Mouse (Mus musculus): ENCODE measurements at regions not wholly inside any gene's neighbourhood (a gene's known extent, or its start where the extent isn't known, plus 50 kb on each side); places are given as distances from the start of the nearest gene placed in this dataset.
"Not testable (repeated sequence)": the region's sequence is repeated elsewhere in the genome, so short reads cannot be mapped to it uniquely, and the experiment has no call there.

DNA sequence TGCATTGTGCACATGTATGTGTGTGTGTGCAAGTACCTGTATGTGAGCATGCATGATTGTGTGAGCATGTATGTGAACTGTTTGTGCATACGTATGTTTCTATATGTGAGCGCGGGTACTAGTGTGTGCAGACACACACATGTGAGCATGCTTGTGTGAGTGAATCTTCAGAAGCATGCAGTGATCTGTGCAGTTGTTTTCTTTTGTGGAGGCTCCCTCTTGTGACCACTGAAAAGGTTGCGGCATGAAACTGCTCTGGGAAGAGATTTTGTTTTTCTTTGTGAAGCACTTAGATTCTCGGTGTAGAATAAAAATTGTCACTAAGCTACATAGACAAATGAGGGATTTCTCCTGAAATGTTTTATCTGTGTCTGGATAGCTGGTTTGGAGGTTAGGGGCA is 189.2 kb upstream of the Rapgef5 start:
- DNase-seq (ENCODE audit: low read depth, low spot score): not testable (repeated sequence)

- peak; percentile 38 for DNase-seq (ENCODE audit: low read depth, low spot score)
Observed at GRCm38 (mm10) chr12:117330418-117330817, 185.9 kb upstream of the Rapgef5 start.

GRCm38 (mm10) chr12:117336856-117337255 is 179.4 kb upstream of the Rapgef5 start:
- no peak for DNase-seq (ENCODE audit: low read depth, low spot score)

- no peak for DNase-seq (ENCODE audit: low read depth, low spot score)
Observed at GRCm38 (mm10) chr12:117342321-117342720, 174.0 kb upstream of the Rapgef5 start.

DNA sequence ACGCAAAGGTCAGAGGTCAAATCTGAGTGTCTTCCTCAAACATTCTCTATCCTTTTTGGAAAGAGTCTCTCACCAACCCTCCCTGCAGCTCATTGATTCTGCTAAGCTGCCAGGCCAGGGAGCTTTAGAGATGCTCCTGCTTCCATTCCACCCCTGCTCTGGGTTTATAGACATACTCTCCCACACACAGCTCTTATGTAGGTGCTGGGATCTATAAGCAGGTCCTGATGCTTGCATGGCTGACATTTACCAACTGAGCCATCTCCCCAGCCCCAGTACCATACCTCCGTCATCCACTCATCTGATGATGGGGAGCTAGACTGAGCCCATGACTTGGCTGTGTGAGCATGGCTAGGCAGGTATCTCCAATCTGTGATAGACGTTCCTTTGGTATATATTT is 173.2 kb upstream of the Rapgef5 start:
- no peak for DNase-seq (ENCODE audit: low read depth, low spot score)

GRCm38 (mm10) chr12:117343605-117344004 is 172.7 kb upstream of the Rapgef5 start:
- DNase-seq (ENCODE audit: low read depth, low spot score): not testable (repeated sequence)

DNA sequence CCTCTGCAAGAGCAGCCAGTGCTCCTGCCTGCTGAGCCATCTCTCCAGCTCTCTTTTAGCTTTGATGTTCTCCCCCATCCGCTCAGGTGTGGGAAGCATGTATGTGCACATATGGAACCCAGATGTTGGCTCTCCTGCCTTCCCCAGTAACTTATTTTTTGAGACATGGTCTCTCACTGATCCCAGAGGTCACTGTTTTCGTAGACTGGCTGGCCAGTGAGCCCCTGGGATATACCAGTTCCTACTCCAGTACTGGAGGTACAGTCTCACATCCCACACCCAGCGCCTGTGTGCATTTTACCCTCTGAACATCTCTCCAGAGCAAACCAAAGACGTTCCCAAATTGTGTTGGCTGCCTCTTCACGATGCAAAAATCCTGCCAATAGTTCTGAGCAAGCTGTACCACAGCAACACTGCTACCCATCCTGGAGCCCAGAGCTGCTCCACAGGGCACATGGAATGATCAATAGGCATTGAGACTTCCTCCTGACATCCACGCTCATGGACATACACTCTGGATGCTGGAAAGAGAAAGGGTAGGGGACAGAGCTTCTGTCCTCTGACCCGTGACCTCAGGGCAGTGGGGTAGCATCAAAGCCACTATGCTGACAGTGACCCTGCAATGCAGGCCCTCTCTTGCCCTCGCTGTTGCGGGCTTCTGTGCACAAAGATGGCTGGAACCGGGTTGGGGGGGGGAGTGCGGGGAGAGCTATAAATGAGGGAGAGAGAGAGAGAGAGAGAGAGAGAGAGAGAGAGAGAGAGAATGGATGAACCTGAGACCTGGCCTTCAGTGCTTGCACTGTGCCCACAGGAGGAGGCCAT is 171.8 kb upstream of the Rapgef5 start:
- no peak for DNase-seq (ENCODE audit: low read depth, low spot score)

DNA sequence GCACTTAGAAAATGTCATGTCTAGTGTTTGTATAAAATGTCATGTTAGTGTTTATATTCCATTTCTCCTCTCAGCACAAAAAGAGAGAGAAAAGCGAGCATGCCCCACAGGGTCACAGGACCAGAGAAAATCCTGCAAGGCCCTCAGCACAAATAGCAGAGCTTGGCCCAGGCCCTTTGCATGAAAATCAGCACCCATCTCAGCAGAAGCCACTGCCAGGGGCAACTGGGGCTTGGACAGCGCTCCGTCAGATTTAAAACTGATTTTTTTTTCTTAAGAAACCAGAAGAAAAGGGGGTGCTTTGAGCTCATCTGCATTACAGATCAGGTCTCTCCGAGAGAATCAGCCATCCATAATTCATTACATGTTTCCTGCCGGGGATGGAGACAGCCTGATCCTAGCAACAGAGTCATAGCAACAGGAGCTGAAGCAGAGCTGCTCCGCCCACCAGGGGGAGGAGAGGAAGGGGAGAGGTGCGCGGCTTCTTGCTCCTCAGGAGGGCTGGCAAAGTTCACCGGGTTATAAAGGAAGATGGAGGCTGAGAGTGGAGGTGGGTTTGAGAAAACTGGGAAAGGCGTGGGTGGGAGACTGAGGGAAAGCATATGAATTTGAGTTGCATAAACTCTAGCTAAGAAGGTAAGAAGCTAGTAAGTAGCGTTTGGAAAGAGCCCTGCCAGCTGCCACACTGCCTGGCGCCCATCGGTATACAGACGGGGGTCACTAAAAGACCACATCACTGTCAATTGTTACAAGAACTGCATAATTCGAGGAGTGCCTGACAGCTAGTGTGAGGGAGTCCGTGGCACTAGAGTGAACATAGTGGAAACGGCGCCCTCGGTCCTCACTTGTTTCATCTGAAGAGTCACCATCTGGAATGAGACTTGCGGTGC is 170.9 kb upstream of the Rapgef5 start:
- peak; percentile 35 for DNase-seq (ENCODE audit: low read depth, low spot score)

- DNase-seq (ENCODE audit: low read depth, low spot score): no peak
Observed at GRCm38 (mm10) chr12:117346091-117346490, 170.2 kb upstream of the Rapgef5 start.

GRCm38 (mm10) chr12:117347135-117347534 is 169.1 kb upstream of the Rapgef5 start:
- no peak for DNase-seq (ENCODE audit: low read depth, low spot score)

- DNase-seq (ENCODE audit: low read depth, low spot score): no peak
Observed at GRCm38 (mm10) chr12:117348516-117348915, 167.8 kb upstream of the Rapgef5 start.

GRCm38 (mm10) chr12:117351900-117352299 is 164.4 kb upstream of the Rapgef5 start:
- peak; percentile 9 for DNase-seq (ENCODE audit: low read depth, low spot score)

GRCm38 (mm10) chr12:117352511-117352910 is 163.8 kb upstream of the Rapgef5 start:
- DNase-seq (ENCODE audit: low read depth, low spot score): no peak

GRCm38 (mm10) chr12:117352938-117353337 is 163.3 kb upstream of the Rapgef5 start:
- DNase-seq (ENCODE audit: low read depth, low spot score): peak; percentile 41

DNA sequence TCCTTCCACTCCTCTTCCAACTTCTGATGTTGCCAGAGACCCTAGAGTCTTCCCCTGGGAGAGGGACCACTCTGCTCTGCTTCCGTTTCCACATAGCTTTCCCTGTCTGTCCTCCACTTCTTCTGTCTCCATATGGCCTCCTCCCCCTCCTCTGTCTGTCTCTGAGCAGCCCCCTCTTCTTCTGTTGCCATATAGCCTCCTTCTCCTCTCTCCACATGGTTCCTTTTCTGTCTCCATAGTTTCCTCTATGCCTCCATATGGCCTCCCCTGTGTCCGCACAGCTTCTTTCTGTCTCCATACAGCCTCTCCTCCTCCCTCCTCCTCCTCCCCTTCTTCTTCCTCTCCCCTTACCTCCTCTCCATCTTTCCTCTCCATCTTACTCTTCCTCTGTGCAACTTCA is 158.5 kb upstream of the Rapgef5 start:
- no peak for DNase-seq (ENCODE audit: low read depth, low spot score)

DNA sequence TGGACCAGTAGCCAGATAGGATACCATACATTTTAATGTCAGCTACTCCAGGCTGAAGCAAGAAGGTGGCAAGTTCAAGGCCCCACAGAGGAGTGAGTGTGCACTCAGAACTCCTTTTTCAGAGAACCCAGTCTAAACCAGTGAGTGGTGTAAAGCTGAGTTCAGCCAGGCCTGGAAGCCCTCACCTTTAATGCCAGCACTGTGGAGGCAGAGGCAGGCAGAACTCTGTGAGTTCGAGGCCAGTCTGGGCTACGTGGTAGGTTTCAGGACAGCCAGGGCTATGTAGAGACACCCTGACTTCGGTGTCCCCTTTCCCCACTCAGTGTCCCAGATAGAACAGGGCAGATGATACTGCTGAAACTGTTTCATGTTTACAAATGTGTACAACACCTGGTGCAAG is 157.4 kb upstream of the Rapgef5 start:
- DNase-seq (ENCODE audit: low read depth, low spot score): no peak

DNA sequence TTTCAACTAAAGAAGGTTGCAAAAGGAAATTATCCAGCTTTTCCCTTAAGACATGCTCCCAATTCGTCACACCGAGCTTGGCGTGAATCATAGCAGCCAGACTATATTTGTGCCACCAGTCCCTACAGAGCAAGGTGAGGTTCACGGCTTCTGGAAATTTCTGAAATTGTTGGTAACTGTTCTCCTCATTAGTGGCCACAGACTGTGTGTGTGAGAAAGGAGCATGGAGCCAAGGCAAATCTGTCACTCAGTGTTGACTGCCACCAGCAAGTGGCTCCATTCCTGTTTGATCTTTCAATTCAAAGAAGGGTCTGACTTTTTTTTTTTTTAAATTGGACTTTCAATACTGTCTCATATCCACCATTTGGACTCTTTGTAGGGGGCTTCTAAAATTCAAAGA is 156.1 kb upstream of the Rapgef5 start:
- DNase-seq (ENCODE audit: low read depth, low spot score): no peak

GRCm38 (mm10) chr12:117361826-117362225 is 154.5 kb upstream of the Rapgef5 start:
- DNase-seq (ENCODE audit: low read depth, low spot score): no peak

DNA sequence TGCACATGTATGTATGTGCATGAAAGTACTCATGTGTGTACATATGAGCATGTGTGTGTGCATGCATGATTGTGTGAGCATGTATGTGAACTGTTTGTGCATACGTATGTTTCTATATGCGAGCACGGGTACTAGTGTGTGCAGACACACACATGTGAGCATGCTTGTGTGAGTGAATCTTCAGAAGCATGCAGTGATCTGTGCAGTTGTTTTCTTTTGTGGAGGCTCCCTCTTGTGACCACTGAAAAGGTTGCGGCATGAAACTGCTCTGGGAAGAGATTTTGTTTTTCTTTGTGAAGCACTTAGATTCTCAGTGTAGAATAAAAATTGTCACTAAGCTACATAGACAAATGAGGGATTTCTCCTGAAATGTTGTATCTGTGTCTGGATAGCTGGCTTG is 152.8 kb upstream of the Rapgef5 start:
- DNase-seq (ENCODE audit: low read depth, low spot score): not testable (repeated sequence)

- no peak for DNase-seq (ENCODE audit: low read depth, low spot score)
Observed at GRCm38 (mm10) chr12:117365181-117365580, 151.1 kb upstream of the Rapgef5 start.

DNA sequence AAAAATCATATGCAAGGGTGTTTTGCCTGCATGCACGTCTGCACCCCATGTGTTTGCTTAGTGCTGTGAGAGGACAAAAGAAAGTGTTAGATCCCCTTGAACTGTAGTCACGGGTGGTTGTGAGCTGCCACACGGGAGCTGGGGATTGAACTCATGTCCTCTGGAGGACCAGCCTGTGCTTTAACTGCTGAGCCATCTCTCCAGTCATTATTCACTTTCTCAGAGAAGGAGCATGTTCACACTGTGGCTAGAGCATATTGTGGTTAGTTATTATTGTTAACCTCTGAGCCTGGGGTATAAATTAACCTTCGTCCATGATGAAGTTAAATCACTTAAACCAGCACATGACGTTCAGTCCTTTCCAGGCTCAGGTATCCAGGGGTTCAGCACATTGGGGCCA is 150.4 kb upstream of the Rapgef5 start:
- DNase-seq (ENCODE audit: low read depth, low spot score): no peak

GRCm38 (mm10) chr12:117378297-117378887 is 137.9 kb upstream of the Rapgef5 start:
- DNase-seq (ENCODE audit: low read depth, low spot score): no peak

Data from ES-CJ7 (cell line).